Mouse (Mus musculus) G1E (cell line): ENCODE results near the gene Phf12.

Experiments
- CTCF ChIP-seq: IDR thresholded peaks from 2 replicates; pipeline ENCODE4 v1.5.1; 2012; ENCODE audit warnings: low read depth, low read length, inconsistent platforms, mixed read lengths
- GATA1 ChIP-seq: IDR thresholded peaks from 2 replicates; pipeline ENCODE4 v1.6.1; 2012; ENCODE audit warnings: borderline replicate concordance, low read length, inconsistent platforms, mixed read lengths
- GATA2 ChIP-seq: IDR thresholded peaks from 2 replicates; pipeline ENCODE4 v1.6.1; 2012; ENCODE audit warnings: low read depth, low read length, inconsistent platforms, borderline replicate concordance
- POLR2AphosphoS5 ChIP-seq: IDR thresholded peaks from 2 replicates; pipeline ENCODE4 v1.6.1; 2012; ENCODE audit warnings: low read depth, low read length, inconsistent platforms; ENCODE audit not compliant: insufficient replicate concordance

GRCm38 (mm10) chr11:77958268-77958667 is 24.3 kb upstream of the Phf12 start:
- no peak for TF ChIP-seq CTCF
- TF ChIP-seq GATA1, result no peak
- TF ChIP-seq POLR2AphosphoS5, result no peak
- no peak for TF ChIP-seq GATA2
